Mouse (Mus musculus) ES-Bruce4 (cell line): ENCODE results near the gene Foxk2.

ENCODE experiments used
- CTCF ChIP-seq: IDR thresholded peaks from one replicate; pipeline ENCODE4 v1.8.1; 2011; ENCODE audit warnings: low read depth, low read length
- EP300 ChIP-seq: IDR thresholded peaks from 2 replicates; pipeline ENCODE4 v1.6.1; 2011; ENCODE audit warnings: low read depth, low read length; ENCODE audit not compliant: insufficient read depth
- POLR2A ChIP-seq: IDR thresholded peaks from one replicate; pipeline ENCODE4 v1.8.1; 2011; ENCODE audit warnings: low read length; ENCODE audit not compliant: insufficient read depth

- TF ChIP-seq POLR2A (no peak), CTCF (no peak), EP300 (no peak)
These were observed 40.0 kb upstream of the Foxk2 start for GRCm38 (mm10) chr11:121219776-121220175.
